Mouse (Mus musculus) naive thymus-derived CD4-positive, alpha-beta T cell, adult 2 months (primary cell): ENCODE measurements at regions not wholly inside any gene's neighbourhood (a gene's known extent, or its start where the extent isn't known, plus 50 kb on each side); places are given as distances from the start of the nearest gene placed in this dataset.

Source experiments
- DNase-seq: peaks from one replicate; pipeline ENCODE4 v3.0.0-alpha.2; 2011; ENCODE audit warnings: low read depth

DNA sequence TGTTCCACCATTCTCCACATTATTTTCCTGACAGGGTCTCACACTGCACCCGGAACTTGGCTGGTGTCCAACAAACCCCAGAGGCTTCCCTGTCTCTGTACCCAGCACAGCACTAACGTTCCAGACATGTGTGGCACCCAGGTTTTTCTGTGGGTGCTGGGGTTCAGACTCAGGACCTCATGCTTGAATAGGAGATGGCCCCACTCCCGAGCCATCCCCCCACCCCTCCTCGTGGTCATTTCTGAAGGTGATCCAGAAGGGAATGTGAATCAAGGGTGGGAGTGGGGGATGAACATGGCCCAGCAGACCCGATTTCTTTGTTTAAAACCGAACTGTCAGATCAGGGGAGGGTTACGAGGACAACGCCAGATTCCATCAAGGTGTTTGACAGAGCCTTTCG lies 245.6 kb downstream of the Tbc1d1 start:
- no peak for DNase-seq

DNA sequence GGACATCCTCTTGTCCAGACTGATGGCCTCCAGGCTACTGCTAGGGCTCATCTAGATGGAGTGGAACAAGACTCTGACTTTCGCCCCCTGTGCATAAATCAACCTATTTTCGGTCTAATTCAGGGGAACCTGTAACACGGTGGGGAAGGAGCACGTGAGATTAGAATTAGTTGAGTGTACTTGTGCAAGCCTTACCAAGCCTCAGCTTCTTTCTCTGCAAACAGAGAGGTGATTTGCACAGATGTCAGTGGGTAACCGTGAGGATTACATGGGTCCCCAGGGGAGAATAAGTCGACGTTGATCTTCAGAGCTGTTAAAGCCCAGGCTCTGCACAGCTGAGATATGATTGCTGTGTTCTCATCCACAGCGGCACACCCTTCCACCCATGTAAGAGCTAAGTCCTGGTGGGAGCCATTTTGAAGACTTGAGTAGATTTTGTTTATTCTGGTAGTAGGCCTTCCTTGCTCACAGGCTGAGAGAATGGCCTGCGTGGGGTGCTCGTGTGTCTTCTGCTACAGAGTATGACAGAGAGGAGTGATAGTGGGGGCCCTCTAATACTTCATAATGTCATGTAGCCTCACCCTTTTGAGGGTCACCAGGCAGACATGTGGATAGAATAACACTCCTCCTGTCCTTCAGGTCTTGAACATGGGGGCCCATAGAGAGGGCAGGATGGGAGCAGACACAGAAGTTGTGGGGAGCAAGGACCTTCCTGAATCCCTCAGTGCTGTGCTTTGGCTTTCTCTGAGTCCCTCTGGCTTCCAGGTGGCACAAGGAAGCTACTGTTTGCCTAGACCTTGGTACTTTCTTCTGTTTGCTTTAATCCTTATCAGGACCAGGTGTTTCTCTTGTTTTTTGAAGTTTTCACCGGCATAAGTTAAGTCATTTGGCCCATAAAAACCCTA lies 247.2 kb downstream of the Tbc1d1 start:
- DNase-seq, result no peak

DNA sequence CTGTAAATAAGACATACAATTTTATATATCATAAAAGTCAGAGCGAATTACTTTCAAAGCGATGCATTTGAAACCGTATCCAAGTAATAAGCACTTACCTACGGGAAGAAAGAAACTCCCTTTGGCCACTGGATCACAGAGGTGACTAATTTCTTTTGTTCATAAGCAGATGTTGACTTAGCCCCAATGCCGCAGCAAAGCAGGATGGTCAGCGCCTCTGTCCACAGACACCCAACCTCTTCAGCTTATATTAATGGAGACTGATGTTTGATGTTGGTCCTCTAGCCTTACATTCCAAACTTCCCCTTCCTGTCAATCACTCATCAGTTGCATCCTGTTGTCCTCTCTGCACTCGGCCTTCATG lies 247.9 kb downstream of the Tbc1d1 start:
- DNase-seq, result no peak

DNA sequence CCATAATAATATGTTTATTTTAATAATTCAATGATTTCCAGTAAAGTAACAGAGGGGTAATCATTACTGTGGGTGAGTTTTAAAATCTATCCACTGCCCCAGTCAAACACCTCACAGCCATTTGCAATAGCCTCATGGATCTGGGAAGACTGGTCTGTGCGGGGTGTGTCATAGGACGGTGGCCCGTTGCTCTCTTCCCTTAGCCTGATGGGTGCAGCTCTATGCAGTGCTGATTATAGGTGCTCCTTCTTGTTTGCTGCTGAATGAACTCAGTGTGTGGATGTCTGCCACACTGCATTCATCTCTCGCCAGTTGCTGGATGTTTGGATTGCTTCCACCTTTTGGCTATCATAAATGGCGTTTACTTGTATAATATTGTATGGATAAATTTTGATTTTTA lies 248.4 kb downstream of the Tbc1d1 start:
- no peak for DNase-seq

DNA sequence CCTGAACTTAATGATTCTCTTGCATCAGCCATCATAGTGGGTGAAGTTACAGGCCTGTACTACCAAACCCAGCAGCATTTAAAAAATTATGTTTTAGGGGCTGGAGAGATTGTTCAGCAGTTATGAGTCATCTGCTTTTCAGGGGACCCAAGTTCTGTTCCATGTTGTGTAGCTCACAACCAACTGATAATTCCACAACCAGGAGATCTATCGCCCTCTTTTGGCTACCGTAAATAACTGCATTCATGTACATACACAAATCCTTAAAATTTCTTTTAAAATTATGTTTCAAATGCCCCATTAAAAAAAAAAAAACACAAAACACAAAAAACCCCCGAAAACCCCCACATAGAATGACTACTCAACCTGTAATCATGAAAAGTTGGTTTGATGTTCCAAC lies 252.8 kb downstream of the Tbc1d1 start:
- no peak for DNase-seq

DNA sequence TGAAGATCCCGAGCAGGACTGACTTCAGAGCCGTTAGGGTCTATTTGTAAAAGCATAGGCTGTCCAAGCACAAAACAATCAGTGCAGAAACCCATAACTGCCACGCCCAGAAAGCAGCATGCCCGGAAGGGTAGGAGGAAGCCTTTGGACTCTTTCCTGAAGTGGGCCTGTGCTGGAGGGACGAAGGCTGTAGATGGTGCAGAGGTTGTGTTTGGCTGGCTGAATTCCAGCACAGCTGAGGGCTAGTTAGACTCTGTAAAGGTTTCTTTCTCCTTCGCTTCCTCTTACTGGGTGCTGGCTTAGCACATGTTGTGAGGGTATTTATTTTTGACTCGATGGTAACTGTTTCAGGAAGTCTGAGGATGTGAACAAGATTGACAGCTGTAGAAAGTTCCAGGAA lies 254.5 kb downstream of the Tbc1d1 start:
- no peak for DNase-seq

DNA sequence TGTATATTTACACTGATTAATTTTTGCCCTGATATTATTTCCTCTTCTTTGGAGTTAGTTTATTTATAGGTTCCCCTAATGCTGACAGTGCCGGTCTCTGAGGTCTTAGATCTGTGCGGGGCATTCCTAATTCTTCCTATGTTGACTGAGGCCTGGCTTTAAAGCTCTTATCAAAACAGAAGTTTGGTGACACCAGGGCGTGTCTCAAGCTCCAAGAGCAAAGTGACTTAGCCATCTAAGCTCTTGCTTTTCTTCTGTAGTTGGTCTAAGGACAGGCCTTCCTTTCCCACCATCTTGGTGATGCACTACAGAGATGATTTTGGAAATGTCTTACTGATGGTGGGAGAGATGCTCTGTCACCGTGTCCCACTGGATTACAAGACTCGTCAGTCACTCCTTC lies 258.4 kb downstream of the Tbc1d1 start:
- DNase-seq, result no peak

DNA sequence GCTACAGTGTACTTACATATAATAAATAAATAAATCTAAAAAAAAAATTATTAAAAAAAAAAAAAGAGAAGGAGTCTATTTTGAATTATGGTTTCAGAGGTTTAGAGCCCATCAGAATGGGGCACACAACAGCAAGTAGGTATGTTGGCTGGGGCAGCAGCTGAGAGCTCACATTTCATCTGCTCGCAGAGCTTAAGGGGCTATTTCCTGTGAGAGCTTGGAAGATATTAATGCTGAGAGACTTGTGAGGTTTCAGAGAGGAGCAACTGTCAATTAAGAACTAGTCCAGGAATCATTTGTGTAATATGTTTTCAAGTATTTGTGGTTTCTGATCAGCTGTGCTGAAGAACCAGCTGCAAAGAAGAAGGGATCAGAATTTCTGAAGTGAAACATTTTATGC lies 263.3 kb downstream of the Tbc1d1 start:
- no peak for DNase-seq

DNA sequence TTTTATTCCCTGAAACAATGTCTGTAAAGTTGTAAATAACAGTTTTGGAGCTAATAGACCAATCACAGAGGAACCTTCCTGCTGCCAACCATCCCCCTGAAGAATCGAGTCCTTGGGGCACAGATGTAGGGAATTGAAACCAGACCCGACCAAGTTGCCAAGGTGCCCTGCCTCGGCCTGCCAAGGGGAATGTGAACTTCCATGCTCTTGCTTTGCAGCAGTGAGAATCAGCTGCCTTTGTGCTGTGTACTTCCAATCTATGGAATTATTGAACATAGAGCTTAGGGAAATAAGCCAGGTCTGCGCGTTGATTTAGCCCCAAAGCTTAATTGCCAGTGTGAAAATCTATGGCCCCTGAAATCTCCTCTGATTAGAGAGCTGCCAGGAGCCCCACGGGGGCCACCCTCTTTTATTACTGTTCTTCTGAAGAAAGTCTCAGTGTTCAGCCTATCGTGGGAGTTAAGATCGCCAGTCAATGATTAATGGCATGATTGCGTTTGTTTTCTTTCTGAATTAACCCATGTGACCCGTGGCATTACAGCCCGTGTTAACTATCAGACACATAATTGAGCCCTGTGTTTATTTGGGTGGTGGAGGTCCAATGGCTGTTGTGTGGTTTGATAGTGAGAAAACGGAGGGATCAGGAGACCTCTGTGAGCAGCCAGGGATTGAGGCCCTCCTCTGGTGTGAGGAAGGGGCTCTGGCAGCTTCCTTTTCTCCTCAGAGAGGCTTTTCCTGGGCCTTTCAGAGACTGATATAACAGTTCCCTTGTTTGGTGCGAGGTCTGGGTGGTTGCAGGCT lies 266.9 kb downstream of the Tbc1d1 start:
- DNase-seq, result no peak

DNA sequence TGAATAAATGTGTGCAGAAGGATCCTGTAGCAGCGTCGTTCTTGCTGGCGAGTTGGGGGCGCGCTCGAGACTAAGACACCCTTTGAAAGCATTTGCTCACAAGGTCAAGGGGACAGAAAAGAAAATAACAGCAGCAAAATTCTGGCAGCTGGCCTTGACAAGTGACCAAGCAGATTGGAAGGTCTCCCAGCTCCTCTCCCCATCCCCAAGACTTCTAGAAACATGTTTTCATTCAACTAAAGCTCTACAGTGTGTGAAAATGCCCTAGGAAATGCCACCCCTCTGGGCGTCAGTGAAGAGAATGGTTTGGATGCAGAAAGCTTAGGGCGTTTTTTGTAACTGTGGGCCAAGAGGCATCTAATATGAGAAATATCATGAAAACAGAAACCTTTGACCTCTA lies 272.7 kb downstream of the Tbc1d1 start:
- DNase-seq, result no peak

DNA sequence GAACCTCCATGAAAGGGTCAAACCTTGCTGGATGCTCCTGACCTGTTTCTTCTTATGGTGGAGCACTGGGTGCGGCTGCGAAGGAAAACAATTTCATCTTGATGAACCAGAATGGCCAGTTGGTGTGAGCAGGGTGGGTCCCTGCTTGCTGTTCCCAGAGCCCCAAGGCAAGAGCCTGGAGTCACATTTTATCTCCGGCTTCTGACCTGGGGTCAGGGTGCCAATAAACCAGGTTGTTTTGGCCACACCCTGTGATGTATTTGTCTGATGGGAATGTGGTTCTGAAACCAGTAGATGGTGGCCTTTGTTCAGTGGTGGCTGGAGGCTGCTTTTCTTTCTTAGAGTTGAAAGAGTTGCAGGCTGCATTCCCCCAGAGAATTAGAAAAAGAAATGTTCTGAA lies 274.4 kb downstream of the Tbc1d1 start:
- no peak for DNase-seq

DNA sequence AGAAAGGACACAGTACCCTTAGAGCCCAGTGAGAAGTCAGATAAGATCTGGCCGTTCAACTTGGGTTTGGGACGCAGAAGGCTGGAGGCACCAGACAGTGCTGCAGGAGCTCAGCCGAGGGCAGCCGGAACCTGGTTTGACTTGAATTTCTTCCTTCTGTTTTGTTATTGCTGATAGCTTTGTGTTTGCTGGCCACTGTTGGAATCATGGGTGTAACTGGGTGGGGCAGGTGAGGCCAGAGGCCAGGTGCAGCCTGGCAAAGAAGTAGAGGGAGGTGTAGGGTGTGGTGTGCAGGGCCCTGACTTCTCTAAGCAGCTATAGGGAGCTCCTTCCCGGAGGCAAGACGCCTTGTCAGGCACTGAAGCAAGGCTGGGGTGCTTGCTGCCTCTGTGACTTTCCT lies 275.5 kb downstream of the Tbc1d1 start:
- DNase-seq, result no peak

DNA sequence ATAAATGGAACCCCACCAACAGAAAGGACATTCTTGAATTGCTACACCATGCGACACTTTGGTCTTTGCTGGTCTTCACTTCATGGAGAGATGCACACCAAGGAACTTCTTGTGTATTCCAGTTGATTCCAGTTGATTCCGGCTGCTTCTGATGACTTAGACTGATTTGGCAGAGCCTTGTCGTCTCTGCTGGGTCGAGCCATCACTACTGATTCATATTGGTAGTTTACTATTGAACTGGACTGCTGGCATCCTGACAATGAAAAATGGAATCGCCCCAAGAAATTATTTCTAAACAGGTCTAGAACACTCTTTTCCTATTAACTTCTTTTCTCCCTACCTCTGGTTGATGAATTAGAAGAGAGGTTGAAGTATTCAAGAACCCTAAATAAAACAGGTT lies 277.7 kb downstream of the Tbc1d1 start:
- no peak for DNase-seq

DNA sequence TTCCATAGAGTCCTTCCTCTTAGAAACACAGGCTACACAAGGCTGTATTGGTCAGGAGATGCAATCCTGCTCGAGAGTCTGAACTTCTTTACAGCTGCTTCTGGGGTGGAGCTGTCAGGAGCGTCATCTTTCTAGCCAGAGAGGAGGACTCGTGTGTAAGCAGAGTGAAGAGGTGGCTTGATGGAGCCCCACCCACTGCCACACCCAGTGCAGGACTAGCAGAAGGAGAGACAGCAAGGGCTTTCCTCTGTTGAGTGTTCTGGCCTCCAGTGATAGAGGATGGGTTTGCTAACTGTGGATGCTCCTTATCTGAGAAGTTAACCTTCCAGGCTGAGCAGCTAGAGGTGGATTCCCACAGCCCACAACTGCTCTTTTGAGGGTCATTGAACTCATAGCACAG lies 279.4 kb downstream of the Tbc1d1 start:
- DNase-seq, result no peak

DNA sequence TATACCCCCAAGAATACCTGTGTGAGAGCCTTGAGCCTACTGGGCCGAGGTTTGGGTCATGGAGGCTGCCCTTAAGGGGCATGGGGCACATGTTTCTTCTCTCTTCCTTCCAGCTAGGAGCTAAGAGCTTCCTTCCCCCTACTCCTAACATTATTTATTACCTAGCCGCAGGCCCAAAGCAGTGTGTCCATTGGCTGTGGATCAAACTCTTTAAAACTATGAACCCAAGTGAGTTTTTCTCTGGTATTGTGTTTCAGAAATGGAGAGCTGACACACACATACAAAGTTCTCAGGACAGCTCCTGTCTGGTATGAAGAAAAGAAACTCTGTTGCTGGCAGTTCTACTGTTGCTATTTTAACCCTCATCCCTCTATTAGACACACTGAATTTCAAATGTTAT lies 279.9 kb downstream of the Tbc1d1 start:
- no peak for DNase-seq

DNA sequence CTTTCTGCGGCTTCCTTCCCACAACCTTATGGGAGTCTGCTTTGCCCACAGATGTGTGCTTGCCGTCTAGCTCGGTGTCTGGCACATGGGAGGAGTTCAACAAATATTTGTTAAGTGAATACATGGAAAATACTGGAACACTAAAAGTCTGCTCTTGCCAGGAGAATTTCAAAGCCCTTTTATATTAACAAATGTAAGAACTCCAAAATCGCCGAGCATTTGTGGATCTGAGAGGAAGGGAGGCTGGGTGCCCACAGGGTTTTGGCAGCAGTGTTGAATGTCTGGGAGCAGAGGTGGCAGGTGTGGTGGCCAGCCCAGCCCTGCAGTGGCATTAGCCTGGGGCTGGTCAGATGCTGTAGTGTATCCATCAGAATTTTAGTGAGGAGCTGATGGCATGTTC lies 281.6 kb downstream of the Tbc1d1 start:
- no peak for DNase-seq

DNA sequence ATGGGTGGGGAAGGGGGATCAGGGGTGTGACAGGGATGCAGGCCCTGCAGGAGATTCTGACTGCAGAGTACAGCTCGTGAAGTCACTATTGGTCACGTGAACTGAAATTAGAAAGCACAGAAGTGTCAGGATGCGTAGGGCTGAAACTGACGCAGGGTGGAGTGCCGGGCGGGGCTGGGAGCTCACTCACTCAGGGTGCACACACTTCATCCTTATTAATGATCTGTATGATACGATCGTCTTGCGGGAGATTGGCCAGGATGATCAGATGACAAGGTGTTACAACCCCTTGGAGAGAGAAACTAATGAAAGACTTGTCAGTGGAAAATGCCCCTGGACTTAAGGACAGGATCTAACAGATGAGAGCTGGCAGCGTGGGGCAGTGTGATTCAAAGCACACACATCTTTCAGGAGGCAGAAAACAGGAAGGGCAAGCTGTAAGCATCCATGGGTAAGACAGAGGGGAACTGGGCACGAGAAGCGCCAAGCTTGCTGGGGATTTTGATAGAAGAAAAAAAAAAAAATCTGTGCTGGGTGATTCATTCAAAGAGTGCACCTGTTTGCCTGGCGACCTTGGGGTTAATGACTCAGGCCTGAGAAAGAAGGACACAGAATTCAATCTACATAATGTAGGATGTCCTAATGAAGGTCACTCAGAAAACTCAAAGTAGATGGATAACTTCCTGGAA lies 282.5 kb downstream of the Tbc1d1 start:
- no peak for DNase-seq

DNA sequence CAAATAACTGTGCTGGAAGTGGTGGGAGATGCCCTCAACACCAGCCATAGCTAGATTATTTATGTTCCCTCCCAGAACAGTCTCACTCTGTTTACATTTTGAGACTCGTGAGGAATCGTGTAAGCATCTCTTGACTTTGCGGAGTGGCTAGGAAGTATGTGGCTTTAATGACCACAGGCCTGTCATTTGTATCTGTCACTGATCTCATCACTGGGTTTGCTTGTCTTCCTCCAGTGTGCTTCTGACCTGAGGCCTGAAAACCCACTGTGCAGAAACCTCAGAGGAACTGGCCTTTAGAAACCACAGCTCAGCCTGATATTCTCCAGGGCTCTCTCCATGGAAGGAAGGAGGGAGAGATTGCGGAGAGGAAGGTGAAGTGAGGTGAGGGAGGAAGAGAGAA lies 291.7 kb downstream of the Tbc1d1 start:
- DNase-seq, result no peak

DNA sequence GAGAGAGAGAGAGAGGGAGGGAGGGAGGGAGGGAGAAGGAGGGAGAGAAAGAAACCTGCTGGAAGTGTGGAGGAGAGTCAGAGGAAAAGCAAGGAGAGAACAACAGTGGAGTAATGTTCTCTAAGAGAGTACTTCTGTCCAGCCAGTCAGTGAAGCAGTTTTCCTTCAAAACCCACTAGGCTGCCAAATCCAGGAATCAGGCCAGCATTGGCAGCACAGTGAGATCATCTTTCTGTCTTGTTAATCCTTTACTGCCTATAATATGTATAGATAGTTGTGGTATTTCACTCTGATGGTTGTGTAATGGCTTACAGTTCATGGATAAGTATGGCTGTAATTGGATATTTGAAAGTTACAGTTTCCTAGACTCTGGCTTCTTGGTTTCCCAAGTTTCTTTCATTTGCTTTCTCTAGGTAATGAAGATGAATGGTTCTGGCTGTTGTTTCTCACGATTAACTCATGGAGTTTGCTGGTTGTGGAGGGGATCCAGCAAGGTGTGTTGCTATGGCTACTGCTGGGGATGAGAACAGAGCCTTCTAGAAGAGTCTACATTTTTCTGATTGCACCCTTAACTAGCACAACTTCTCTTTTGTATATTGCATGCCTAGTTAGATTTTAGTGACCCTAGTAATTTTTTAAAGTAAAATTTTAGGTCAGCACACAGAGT lies 296.7 kb downstream of the Tbc1d1 start:
- DNase-seq, result no peak

DNA sequence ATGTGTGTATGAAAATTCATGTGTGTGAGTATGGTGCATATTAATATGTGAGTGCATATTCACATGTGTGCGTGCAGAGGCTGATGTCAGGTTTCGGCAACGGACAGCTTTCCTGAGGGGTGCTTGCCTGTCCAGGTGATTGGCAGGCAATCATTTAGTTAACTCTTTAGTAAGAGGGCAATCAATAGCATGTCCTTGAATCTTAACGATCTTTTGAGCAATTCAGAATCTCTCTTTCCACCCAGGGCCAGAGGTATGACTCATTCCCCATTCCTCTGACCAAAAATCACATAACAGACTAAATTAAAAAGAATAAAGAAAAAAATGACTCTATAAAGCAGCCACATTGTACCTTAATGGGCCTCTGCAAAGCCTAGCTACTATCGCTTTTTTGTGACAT lies 303.7 kb downstream of the Tbc1d1 start:
- DNase-seq, result no peak

DNA sequence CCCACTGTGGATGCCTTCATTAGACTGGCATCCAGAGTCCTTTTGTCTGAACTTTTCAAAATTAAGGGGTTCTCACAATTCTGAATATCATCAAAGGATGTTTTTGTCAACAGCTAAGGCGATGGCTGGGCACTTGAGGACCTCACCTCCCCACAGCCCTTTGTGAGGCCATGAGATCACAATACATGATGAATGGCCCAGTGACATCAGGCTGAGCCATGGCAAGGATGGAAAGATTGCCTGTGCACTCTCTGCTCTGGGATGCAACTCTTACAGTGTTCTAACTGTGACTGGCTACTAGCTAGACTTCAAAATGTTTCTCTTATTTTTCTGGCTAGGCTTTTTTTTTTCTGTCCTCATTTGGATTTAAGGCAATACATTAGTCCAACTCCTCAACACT lies 304.8 kb downstream of the Tbc1d1 start:
- DNase-seq, result no peak

DNA sequence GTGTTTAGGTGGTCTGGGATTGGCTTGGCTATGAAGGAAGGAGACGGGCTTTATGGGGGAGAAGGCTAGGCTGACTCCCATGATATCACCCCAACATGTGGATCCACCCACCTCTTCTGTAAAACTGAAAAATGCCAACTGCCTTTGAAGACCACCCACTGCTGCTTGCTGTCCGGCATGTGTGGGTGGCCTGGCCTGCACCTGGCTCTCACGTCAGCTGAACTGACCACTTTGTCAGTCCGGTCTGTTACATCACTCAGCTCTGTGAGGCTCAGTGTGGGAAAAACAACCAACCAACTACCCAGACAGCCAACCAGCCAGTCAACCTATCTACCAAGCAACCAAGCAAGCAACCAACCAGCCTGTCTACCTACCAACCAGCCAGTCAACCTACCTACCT lies 305.5 kb downstream of the Tbc1d1 start:
- DNase-seq, result no peak
